Mouse (Mus musculus): ENCODE measurements at regions not wholly inside any gene's neighbourhood (a gene's known extent, or its start where the extent isn't known, plus 50 kb on each side); places are given as distances from the start of the nearest gene placed in this dataset.

DNA sequence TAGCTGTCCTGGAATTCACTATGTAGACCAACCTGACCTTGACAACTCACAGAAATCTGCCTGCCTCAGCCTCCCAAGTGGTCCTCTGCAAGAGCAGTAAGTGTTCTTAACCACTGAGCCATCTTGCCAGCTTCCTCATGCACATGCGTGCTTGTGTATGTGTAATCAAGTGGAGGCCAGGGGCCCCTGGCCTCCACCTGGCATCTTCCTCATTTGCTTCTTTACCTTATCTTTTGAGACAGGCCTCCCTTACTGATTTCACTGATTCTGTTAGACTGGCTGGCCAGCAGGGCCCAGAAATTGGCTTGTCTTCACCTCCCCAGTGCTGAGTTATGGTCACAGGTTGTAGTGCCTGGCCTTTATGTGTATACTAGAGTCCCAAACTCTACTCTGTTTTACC is 162.6 kb downstream of the Phlda1 start:
- Histone ChIP-seq H3K27ac (no peak overlapping the region), H3K4me3 (no peak overlapping the region)
- DNase-seq, result no peak
- no peak for TF ChIP-seq CTCF (IDR thresholded peaks at IDR 0.05)
- intact Hi-C loops (cut with DNase I), result no loop called here

DNA sequence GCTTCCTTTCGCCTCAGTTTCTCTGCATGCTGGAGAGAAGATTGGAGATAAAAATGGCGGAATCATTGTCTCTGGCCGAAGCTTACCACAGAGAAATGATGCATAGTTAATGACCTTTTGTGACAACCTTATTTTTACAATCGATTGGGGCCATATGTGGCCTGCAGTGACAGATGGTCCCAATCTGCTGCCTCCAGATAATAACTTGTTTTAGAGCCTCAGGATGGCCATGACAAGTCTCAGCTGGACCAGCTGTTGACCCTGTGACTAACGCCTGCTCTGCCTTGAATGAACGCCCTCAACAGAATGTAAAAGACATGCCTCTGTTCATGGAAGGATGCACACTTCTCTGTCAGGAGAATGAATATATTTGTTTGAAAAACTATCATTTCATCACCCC is 163.6 kb downstream of the Phlda1 start:
- intact Hi-C loops (cut with DNase I), result no loop called here
- DNase-seq, result no peak
- Histone ChIP-seq H3K27ac (no peak overlapping the region), H3K4me3 (no peak overlapping the region)
- no peak for TF ChIP-seq CTCF (IDR thresholded peaks at IDR 0.05)

DNA sequence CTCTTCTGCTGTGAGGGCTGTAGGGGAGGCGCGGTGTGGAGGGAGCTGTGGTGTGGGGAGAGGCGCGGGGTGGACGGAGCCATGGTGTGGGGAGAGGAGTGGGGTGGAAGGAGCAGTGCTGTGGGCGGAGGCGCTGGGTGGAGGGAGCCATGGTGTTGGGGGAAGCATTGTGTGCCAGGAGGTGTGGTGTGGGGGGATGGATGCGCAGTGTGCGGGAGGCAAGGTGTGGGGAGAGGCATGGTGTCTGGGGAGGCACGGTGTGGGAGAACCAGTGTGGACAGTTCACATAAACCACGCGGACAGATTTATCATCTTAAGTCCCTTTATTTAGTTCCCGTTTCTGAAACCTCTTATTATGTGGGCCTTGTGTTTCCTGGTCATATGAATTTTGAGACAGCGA is 164.6 kb downstream of the Phlda1 start:
- peak; percentile 27 for DNase-seq
- Histone ChIP-seq H3K4me3 (no peak overlapping the region), H3K27ac (no peak overlapping the region)
- TF ChIP-seq CTCF (IDR thresholded peaks at IDR 0.05), result no peak
- intact Hi-C loops (cut with DNase I), result no loop called here

DNA sequence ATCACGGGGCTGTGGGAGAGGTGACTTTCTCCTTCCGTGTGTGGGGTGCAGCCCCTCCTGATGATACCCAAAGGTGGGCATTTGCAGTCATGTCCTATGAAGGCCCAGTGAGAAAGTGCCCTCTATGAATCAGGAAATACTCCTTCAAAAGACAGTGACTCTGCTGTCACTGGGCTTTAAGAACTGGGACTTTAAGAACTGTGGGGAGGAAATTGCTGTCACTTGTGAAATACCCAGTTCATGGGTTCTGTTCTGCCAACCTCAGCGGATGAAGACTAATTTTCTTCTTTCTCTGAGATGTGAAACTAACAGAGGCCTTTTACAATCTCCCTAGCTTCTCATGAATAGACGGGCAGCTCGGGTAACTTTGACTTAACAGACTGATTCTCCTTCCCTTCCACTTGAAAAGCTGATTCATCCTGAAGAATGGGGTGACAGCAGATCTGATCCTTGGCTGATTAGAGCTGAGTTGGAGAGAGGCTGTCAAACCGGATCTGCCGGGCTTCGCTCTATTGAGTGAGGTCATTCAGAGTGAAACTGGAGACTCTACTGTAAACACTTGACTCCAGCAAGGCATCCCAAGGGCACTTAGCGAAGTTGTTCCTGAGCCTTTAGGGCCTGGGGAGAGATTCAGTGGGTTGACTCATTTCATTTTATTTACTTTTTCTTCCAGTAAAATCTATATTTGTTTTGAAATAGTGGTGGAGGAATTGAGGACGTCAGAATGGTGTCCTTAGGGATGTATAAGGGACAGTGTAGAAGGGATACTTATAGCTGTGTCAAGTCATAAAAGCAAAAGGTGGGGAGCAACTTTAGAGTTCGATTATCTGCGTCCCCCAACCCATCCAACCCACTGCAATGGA is 166.6 kb downstream of the Phlda1 start:
- no peak for TF ChIP-seq CTCF (IDR thresholded peaks at IDR 0.05)
- peak; percentile 24 for DNase-seq
- no peak overlapping the region for H3K27ac ChIP-seq
- intact Hi-C loops (cut with DNase I), result no loop called here
- no peak overlapping the region for H3K4me3 ChIP-seq

DNA sequence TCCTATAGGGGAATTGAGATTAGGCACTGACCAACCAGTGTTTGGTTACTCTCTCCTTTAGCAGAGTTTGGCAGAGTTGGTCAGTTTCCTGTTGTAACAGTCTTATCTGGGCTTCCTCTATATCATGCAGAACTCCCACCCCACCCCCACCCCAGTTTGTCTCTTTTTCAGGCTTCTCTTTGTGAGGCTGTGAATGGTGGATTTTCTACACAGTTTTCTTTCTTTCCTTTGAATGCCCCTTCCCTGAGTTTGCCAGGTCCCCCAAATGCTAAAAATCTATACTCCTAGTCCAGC is 167.2 kb downstream of the Phlda1 start:
- DNase-seq, result no peak
- no peak overlapping the region for H3K4me3 ChIP-seq
- H3K27ac ChIP-seq, result no peak overlapping the region
- intact Hi-C loops (cut with DNase I), result no loop called here
- no peak for TF ChIP-seq CTCF (IDR thresholded peaks at IDR 0.05)

DNA sequence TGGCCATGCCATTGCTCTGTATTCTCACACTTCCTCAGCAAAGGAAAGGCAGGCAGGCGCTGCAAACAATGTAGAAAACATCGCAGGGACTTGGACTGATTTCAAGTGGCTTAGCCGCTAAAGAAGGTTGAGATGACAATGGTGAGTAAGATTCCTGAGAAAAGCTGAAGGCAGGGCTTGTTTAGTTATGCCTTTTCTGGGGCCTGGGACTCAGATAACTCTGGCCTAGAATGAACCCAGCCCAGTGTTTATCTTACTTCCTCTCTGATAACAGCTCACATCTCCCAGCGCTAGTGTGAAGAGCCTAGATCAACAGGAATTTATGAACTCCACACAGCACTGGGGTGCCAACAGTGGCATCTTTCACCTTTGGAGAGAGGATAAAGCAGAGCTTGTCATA is 170.2 kb downstream of the Phlda1 start:
- intact Hi-C loops (cut with DNase I), result no loop called here
- no peak for TF ChIP-seq CTCF (IDR thresholded peaks at IDR 0.05)
- no peak for DNase-seq
- Histone ChIP-seq H3K27ac (no peak overlapping the region), H3K4me3 (no peak overlapping the region)

DNA sequence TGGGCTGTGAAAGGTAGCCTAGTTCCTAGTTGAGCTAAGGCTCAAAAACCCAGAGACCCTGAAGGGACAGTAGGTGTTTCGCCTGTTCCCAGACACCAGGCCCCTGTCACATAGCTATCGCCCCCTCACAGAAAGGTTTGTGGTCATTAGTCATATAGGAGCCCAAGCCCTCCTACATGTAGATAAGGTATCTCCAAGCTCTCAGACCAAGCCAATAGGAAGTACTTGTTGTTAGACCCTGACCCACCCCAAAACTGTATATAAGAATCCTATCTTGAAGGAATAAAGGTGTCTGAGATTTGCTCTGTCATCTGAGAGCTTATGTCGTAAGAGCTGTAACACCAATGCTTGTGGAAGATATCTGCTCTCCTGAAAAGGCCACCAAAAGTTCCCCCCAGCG is 174.8 kb downstream of the Phlda1 start:
- TF ChIP-seq CTCF (IDR thresholded peaks at IDR 0.05), result no peak
- DNase-seq, result no peak
- Histone ChIP-seq H3K4me3 (no peak overlapping the region), H3K27ac (no peak overlapping the region)
- intact Hi-C loops (cut with DNase I), result no loop called here

DNA sequence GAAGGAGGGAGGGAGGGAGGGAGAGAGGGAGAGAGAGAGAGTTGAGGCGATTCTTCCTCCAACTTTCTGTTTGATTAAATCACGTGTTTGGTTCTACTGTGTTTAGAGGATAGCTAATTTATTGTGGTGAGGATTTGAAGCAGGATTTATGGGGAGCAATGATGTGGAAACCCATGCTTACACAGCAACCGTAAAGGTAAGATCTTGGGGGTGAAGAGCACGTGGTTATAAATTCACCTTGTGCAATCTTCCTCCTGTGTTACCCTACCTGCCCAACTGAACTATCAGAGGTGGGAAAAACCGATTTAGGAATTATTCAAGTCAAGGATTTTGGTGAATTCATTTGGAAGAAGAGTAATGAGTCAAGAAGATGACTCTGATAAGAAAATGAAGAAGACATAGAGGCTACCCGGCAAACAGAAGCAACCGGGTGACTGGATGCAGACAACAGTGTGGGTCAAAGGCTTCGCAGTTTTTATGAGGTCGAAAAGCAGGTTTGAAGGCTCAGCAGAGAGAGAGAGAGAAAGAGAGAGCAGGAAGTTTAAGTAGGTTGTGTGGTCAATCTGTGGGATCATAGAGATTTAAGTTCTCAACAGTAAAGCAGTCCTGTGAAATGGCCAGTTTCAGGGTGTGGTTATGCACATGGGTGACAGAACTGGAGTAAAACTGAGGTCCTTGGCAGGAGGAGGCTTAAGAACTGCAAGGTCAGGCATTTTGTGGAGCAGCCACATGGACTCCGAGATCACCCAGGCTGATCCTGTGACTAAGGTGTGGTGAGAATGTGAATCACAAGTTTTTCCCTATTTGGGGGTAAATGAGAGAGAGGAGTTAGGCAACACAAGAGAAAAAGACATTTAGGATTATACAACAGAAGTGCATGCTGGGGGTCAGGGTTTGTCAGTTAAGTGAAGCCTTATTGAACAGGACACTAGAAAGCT is 178.6 kb downstream of the Phlda1 start:
- intact Hi-C loops (cut with DNase I), result no loop called here
- H3K27ac ChIP-seq, result no peak overlapping the region
- no peak for TF ChIP-seq CTCF (IDR thresholded peaks at IDR 0.05)

DNA sequence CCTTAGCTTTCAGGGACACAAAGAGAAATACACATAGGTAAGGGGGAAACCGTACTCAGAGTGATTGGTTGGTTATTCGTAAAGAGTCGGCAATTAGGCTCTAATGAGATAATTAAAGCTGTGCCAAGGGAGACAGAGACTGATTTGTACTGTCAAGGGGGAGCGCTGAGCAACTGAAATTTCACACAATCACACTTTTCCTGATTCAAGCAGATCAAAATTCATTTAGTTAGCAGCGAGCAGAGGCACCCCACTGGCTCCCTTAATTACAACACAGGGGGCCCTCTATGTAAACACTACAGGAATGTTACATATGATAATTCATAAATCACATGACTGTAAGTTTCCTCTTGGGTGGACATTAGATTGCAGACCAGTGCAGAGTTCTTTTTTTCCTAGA is 180.5 kb downstream of the Phlda1 start:
- intact Hi-C loops (cut with DNase I), result no loop called here
- Histone ChIP-seq H3K27ac (no peak overlapping the region), H3K4me3 (no peak overlapping the region)
- no peak for DNase-seq
- no peak for TF ChIP-seq CTCF (IDR thresholded peaks at IDR 0.05)

More for the DNA sequence above, 178.6 kb downstream of the Phlda1 start:
- H3K4me3 ChIP-seq, result no peak overlapping the region
- no peak for DNase-seq

DNA sequence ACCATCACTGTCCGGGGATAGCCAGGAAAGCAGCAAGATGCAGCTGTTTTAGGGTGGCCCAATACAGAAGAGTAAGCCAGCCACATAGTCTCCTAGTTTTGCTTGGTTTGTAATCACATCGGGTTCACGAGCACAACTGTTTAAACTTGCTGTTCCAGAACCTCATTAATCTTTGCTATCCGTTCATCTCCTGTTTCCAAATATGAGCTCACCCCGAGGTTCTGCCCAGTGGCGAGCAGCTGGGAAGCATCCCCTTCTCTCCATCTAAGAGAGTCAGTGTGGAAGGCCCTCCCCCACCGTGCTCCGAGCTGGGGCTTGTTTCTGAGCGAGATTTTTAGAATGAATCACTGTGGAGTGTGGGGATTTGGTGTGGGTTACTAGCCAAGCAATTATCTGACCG is 183.5 kb downstream of the Phlda1 start:
- Histone ChIP-seq H3K4me3 (no peak overlapping the region), H3K27ac (no peak overlapping the region)
- peak; percentile 83 for DNase-seq
- intact Hi-C loops (cut with DNase I), result no loop called here
- no peak for TF ChIP-seq CTCF (IDR thresholded peaks at IDR 0.05)

DNA sequence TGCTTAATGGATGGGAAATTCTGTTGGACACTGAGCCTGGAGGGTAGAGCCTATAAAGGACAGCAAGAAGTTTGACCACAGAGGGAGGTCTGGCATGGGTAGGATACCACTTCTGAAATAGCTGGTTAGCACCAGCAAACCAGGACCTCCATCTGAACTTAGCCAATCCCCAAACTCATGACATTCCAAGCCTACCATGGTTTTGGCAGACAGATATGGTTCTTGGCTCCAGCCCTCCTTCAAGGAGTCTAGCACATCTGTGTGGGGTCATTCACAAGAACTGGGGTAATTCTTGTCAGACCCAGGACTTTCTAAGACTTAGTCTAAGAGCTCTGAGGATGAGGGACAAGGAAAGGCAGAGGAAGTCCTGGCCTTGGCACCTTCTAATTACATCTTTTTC is 187.7 kb downstream of the Phlda1 start:
- Histone ChIP-seq H3K27ac (no peak overlapping the region), H3K4me3 (no peak overlapping the region)
- intact Hi-C loops (cut with DNase I), result no loop called here
- DNase-seq, result no peak
- no peak for TF ChIP-seq CTCF (IDR thresholded peaks at IDR 0.05)

DNA sequence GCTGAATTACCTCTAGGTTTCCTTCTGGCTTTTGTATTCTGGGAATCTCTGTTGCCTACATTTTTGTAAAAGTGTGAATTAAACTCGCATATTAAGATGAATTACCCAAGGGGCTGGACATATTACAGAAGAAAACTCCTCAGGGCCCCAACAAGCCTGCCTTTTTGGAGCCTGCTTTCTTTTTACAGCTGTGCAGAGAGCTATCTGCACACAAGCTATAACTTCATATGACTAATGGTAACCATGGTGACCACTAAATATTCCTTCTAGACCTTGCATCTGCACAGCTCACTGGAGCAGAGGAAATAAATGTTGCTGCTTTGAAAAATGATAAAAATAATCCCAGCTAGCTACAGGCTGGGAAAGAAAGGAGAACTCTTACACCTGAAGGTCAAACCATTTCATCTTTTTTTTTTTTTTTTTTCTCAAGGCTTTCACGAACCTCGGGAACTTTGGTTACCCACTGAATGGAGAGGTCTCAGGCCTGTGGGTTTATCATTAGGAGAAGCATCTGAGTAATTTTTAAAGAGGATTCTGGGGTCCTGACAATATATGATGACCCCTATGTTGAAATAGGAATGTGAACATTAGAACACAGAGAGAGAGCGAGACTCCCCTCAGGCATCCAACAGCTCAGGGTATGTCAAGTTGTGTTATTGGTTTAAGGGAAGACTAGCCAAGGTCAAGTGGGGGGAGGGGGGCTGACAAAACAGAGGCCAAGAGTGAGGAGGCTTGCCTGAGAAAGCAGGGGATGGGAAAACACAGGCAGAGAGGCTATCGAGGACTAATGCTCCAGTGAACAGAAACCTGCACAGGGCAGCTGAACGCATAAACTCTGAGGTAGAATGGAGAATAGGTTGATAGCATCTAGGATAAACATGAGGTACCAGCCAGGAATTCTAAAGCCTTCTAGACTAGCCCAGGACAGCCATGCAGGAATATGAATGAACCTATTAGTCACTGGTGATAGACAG is 188.4 kb downstream of the Phlda1 start:
- intact Hi-C loops (cut with DNase I), result no loop called here
- TF ChIP-seq CTCF (IDR thresholded peaks at IDR 0.05), result no peak
- no peak overlapping the region for H3K27ac ChIP-seq
- H3K4me3 ChIP-seq, result no peak overlapping the region
- DNase-seq, result no peak

All from gastrocnemius, adult 2 months (tissue).